Mouse (Mus musculus) heart, embryonic 11.5 days (tissue): ENCODE data around the gene Tpmt. TPM values are rescaled to one million over a fixed set of nuclear protein-coding genes. Genes with fewer than 3 reads are reported as not detected.

ENCODE experiments used
- ATAC-seq: fragments of 200-750 bp; cut with Nextera tagmentation; replicated peaks from 2 replicates; pipeline ENCODE4 v1.8.0; 2017; ENCODE audit warnings: moderate library complexity; ENCODE audit not compliant: insufficient number of reproducible peaks, low FRiP score, low TSS enrichment
- H3K27ac ChIP-seq: fragments of 300-500 bp; sonication (generic); 2 replicates; pipeline ENCODE4 v1.5.1; 2014; ENCODE audit warnings: mild to moderate bottlenecking, low read depth, low read length
- H3K27me3 ChIP-seq: fragments of 300-500 bp; sonication (generic); 2 replicates; pipeline ENCODE4 v1.6.1; 2014; ENCODE audit warnings: mild to moderate bottlenecking, low read length, mixed read lengths; ENCODE audit not compliant: control insufficient read depth, insufficient read depth
- H3K36me3 ChIP-seq: fragments of 300-500 bp; sonication (generic); 2 replicates; pipeline ENCODE4 v1.6.1; 2014; ENCODE audit warnings: mild to moderate bottlenecking, low read length, moderate library complexity, mixed read lengths; ENCODE audit not compliant: control insufficient read depth, insufficient read depth
- H3K4me1 ChIP-seq: fragments of 300-500 bp; sonication (generic); 2 replicates; pipeline ENCODE4 v1.6.1; 2014; ENCODE audit warnings: low read length; ENCODE audit not compliant: control insufficient read depth, insufficient read depth
- H3K4me2 ChIP-seq: fragments of 300-500 bp; sonication (generic); 2 replicates; pipeline ENCODE4 v1.6.1; 2014; ENCODE audit warnings: mild to moderate bottlenecking, moderate library complexity
- H3K4me3 ChIP-seq: fragments of 300-500 bp; sonication (generic); 2 replicates; pipeline ENCODE4 v1.5.1; 2014; ENCODE audit warnings: low read depth, low read length
- H3K9ac ChIP-seq: fragments of 300-500 bp; sonication (generic); 2 replicates; pipeline ENCODE4 v1.6.1; 2014; ENCODE audit warnings: mild to moderate bottlenecking, low read depth, low read length, moderate library complexity
- H3K9me3 ChIP-seq: fragments of 300-500 bp; sonication (generic); replicated peaks from 2 replicates; pipeline ENCODE4 v1.6.1; 2016; ENCODE audit warnings: low read length; ENCODE audit not compliant: control insufficient read depth
- WGBS: fragments of 180-500 bp; shearing (Covaris S2); extraction: QIAGEN DNeasy Blood & Tissue Kit; methylation state at CpG from one replicate; pipeline ENCODE4 v1.1.7; 2014; ENCODE audit not compliant: insufficient replicate concordance; 5-methylcytosine and 5-hydroxymethylcytosine counted together
- polyA plus RNA-seq: library from polyadenylated mRNA; unstranded; fragments of >200 nt; fragmentation: Nextera tagmentation; extraction: Ambion mirVana; gene quantifications from 2 replicates; pipeline ENCODE4 v1.2.1, GENCODE M21; 2014

Gene Tpmt
- polyA plus RNA-seq, 1 experiment from 2014 or later: 16.7 TPM

DNA sequence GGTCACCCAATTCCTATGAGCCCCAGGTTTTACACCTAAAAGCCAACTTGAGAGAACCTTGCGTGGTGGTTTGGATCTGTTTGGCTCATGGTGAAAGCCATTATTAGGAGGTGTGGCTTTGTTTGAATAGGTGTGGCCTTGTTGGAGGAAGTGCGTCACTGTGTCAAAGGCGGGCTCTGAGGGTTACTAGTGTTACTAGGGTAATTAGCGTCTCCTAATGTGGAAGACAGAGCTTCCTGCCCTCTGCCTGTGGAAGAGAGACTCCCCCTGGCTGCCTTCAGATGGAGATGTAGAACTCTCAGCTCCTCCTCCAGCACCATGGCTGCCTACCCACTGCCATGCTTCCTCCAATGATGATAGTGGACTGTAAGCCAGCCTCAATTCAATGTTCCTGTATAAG is 42.9 kb downstream of the Tpmt start:
- no peak overlapping the region for H3K9ac ChIP-seq
- no peaks in the 10 kb centered on the region for H3K9me3 ChIP-seq
- H3K4me1 ChIP-seq: no peaks in the 10 kb centered on the region
- no peak overlapping the region for H3K4me3 ChIP-seq
- no peaks in the 10 kb centered on the region for H3K36me3 ChIP-seq
- no peak for ATAC-seq
- no peak overlapping the region for H3K4me2 ChIP-seq
- H3K27ac ChIP-seq: no peak overlapping the region
- 81% methylated on average over 4 of the region's 4 CpGs for whole genome bisulfite sequencing
- H3K27me3 ChIP-seq: no peaks in the 10 kb centered on the region

DNA sequence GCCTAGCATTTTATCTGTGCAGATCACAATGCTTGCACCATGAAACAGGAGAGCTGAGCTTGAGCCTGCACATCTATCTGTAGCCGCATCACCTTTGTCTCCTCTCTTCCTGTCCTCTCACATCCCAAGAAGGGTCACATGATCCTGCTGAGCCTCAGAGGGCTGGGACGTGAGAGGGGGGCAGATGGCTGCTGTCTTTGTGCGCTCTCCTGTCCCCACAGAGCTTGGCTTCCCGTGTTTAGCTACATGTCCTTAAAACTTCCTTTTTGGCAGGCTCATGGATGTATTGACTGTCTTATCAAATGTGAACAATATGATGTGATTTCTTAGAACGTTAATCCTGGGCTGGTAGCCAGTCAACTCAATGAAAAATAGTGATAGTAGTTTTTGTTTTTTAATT is 45.0 kb downstream of the Tpmt start:
- Histone ChIP-seq H3K4me3 (no peak overlapping the region), H3K4me1 (no peaks in the 10 kb centered on the region), H3K9me3 (no peaks in the 10 kb centered on the region), H3K9ac (no peak overlapping the region), H3K4me2 (no peak overlapping the region), H3K27me3 (no peaks in the 10 kb centered on the region), H3K27ac (no peak overlapping the region), H3K36me3 (no peaks in the 10 kb centered on the region)
- no peak for ATAC-seq
- WGBS: 52% methylated on average over 5 of the region's 5 CpGs

DNA sequence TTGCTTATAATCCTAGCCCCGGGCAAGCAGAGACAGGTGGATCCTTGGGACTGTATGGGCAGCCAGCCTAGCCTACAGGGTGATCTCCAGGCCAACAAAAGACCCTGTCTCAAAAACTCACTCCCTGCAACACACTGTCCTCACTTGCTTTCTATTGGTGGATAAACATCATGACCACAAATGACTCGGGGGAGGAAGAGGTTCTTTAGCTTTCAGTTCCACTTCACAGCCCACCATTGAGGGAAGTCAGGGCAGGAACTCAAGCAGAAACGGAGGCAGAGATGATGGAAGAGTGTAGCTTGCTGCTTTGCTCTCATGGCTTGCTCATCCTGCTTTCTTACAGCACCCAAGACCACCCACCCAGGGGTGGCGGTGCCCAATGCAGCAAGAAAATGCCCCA is 47.2 kb downstream of the Tpmt start:
- Histone ChIP-seq H3K4me2 (no peak overlapping the region), H3K27me3 (no peaks in the 10 kb centered on the region), H3K27ac (no peak overlapping the region), H3K9ac (no peak overlapping the region), H3K9me3 (no peaks in the 10 kb centered on the region), H3K4me1 (no peaks in the 10 kb centered on the region), H3K36me3 (no peaks in the 10 kb centered on the region), H3K4me3 (no peak overlapping the region)
- no peak for ATAC-seq
- whole genome bisulfite sequencing: 74% methylated on average over 4 of the region's 4 CpGs

DNA sequence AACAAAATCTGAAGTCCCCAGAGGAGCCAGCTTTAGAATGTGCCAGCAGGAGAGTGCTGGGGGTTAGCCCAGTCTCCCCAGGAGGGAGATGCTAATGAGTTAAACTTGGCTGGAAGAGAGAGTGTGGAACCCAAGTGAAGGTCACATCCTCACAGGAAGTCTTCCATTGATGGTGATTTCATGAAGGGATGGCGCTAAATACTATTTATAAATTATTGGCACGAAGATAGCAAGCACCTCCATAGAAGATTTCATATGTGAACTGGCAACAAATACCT is 51.3 kb downstream of the Tpmt start:
- no peak overlapping the region for H3K4me2 ChIP-seq
- no peak overlapping the region for H3K4me3 ChIP-seq
- H3K36me3 ChIP-seq: no peaks in the 10 kb centered on the region
- H3K9ac ChIP-seq: no peak overlapping the region
- H3K9me3 ChIP-seq: no peaks in the 10 kb centered on the region
- no peaks in the 10 kb centered on the region for H3K27me3 ChIP-seq
- ATAC-seq: no peak
- no peak overlapping the region for H3K27ac ChIP-seq
- peaks cover 6% of the 10 kb centered on the region; the same call in 1 of the 2 replicates for H3K4me1 ChIP-seq
- WGBS: 80% methylated on average over 2 of the region's 2 CpGs

DNA sequence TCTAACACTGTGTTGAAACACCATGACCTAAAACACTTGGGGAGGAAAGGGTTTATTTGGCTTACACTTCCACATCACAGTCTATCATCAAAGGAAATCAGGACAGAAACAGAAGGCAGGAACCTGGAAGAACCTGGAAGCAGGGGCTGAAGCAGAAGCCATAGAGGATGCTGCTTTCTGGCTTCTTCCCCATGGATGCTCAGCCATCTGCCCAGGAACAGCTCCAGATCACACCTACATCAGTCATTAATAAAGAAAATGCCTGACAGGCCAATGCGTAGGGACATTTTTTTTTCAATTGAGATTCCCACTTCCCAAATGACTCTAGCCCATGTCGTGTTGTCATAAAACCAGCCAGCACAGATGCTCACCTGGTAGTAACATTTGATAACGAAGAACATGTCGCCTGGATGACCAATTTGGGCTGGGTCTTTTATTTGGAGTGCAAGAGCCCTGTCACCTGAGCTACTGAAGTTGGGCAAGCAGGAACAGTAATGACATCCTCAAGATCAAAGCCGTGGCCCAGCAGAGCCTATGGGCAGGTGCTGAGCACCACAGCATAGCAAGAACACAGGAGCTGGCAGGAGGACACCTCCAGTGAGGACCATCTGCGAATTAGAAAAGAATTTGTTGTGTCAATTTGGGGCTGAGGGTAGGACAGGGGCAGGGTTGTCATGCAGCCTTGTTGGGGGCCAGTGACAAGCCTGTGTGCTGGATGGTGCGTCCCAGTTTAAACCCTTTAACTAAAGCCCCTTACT is 51.8 kb downstream of the Tpmt start:
- H3K27ac ChIP-seq: no peak overlapping the region
- no peaks in the 10 kb centered on the region for H3K27me3 ChIP-seq
- no peaks in the 10 kb centered on the region for H3K9me3 ChIP-seq
- peaks cover 6% of the 10 kb centered on the region; the same call in 1 of the 2 replicates for H3K4me1 ChIP-seq
- H3K4me2 ChIP-seq: no peak overlapping the region
- H3K36me3 ChIP-seq: no peaks in the 10 kb centered on the region
- H3K4me3 ChIP-seq: no peak overlapping the region
- 72% methylated on average over 7 of the region's 7 CpGs for WGBS
- ATAC-seq: no peak
- H3K9ac ChIP-seq: no peak overlapping the region

DNA sequence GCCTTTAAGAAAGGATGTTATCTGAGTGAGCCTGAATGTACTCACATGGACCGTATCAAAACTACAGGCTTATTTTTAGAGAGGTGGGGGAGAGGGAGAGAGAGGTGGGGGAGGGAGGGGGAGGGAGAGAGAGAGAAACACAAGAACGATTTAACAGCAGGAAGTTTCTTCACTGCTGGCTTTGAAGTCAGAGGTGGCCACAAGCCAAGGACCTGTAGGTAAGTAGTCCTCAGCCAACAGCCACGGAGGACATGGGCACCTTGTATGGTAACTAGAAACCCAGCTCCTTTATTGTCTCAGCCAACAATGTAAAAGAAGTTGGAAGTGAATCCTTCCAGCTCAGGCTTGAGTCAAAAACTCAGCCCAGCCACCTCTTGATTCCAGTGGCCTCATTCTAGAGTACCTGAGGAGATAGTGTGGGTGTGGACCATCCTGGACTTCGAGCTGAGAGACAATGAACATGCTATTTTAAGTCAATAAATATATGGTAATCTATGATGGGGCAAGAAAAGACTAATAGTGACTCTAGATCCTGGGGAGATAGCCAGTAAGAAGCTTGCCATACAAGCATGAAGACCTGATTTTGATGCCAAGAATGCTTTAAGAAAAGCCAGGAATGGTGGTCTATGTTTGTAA is 54.0 kb downstream of the Tpmt start:
- 24% methylated on average over 4 of the region's 4 CpGs for WGBS
- H3K36me3 ChIP-seq: no peaks in the 10 kb centered on the region

DNA sequence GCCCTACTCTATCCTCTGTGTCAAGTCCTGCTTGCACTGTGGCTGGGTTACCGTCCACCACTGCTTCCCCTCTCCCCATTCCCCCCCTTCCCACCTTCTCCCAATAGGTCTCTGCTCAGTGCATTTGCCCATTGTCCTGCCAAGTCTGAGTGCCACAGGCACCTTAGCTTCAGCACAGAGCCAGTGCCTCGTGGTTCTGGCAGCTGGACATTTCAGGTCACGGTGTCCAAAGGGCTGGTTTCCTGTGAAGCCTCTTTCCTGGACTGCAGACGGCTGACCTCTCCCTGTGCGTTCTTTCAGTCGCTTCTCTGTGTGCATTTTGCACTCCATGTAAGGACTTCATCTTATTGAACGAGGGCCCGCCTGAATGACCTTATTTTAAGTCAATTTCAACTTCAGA is 56.6 kb downstream of the Tpmt start:
- 69% methylated on average over 8 of the region's 8 CpGs for WGBS
- Histone ChIP-seq H3K4me2 (no peak overlapping the region), H3K4me1 (peaks cover 6% of the 10 kb centered on the region; the same call in 1 of the 2 replicates), H3K36me3 (no peaks in the 10 kb centered on the region), H3K9ac (no peak overlapping the region), H3K9me3 (no peaks in the 10 kb centered on the region), H3K27me3 (no peaks in the 10 kb centered on the region), H3K27ac (no peak overlapping the region), H3K4me3 (no peak overlapping the region)
- no peak for ATAC-seq

More for the DNA sequence above, 54.0 kb downstream of the Tpmt start:
- Histone ChIP-seq H3K27me3 (no peaks in the 10 kb centered on the region), H3K4me2 (no peak overlapping the region), H3K9ac (no peak overlapping the region), H3K4me1 (peaks cover 6% of the 10 kb centered on the region; the same call in 1 of the 2 replicates), H3K9me3 (no peaks in the 10 kb centered on the region), H3K4me3 (no peak overlapping the region), H3K27ac (no peak overlapping the region)
- ATAC-seq: no peak

DNA sequence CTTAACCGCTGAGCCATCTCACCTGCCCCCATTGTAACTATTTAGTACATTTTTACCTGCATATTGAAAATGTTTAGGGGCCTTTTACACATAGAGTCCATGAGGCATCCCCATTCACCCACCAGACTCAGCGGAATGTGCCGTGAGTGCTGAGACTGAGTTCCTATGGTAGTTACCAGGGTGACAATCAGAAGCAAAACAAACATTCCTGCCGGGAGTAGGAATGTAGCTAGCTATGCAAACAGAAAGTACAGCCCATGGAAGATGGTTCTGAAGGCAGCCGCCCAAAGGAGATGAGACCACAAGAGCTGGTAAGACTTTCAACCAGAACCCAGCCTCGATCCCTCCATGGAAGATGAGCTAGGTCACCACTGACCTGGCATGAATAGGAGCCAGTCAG is 58.3 kb downstream of the Tpmt start:
- Histone ChIP-seq H3K27ac (no peak overlapping the region), H3K9ac (no peak overlapping the region), H3K27me3 (no peaks in the 10 kb centered on the region), H3K4me2 (peak overlapping the region; percentile 17; the same call in 1 of the 2 replicates), H3K4me3 (no peak overlapping the region), H3K36me3 (no peaks in the 10 kb centered on the region), H3K4me1 (peaks cover 6% of the 10 kb centered on the region; the same call in 1 of the 2 replicates), H3K9me3 (no peaks in the 10 kb centered on the region)
- WGBS: 34% methylated on average over 6 of the region's 6 CpGs
- ATAC-seq: no peak

DNA sequence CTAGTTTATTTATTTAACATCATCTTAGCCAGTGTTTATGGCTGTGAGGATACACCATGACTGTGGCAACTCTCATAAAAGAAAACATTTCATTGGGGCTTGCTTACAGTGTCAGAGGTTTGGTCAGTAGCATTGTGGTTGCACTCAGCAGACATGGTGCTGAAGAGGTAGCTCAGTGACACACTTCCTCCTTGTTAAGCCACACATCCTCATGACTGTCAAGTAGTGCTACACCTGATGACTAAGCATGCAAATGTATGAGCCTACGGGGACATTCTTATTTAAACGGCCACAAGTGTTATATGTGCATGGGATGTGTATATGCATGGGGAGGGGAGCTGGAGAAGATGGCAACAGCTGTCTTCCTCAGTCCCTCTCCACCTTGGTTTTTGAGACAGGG is 60.7 kb downstream of the Tpmt start:
- no peak overlapping the region for H3K4me2 ChIP-seq
- no peak overlapping the region for H3K9ac ChIP-seq
- no peak for ATAC-seq
- H3K9me3 ChIP-seq: no peaks in the 10 kb centered on the region
- H3K27ac ChIP-seq: no peak overlapping the region
- WGBS: 83% methylated on average over 2 of the region's 2 CpGs
- no peak overlapping the region for H3K4me3 ChIP-seq
- no peaks in the 10 kb centered on the region for H3K36me3 ChIP-seq
- H3K4me1 ChIP-seq: peaks cover 13% of the 10 kb centered on the region
- no peaks in the 10 kb centered on the region for H3K27me3 ChIP-seq
